Mouse (Mus musculus) liver, embryonic 13.5 days (tissue): ENCODE measurements around the gene Abhd14b. TPM values are rescaled to one million over a fixed set of nuclear protein-coding genes. Genes with fewer than 3 reads are reported as not detected.

Experiments used
- ATAC-seq: fragments of 200-750 bp; cut with Nextera tagmentation; 2 replicates; pipeline ENCODE4 v1.8.0; 2017; ENCODE audit warnings: low read depth, mild to moderate bottlenecking, moderate number of reproducible peaks, moderate library complexity
- DNase-seq: peaks from one replicate; pipeline ENCODE4 v3.0.0; 2022
- H3K27ac ChIP-seq: fragments of 300-500 bp; sonication (generic); 2 replicates; pipeline ENCODE4 v1.5.1; 2015; ENCODE audit warnings: moderate library complexity, mild to moderate bottlenecking, inconsistent platforms
- H3K27me3 ChIP-seq: fragments of 300-500 bp; sonication (generic); 2 replicates; pipeline ENCODE4 v1.6.1; 2015; ENCODE audit warnings: mild to moderate bottlenecking, inconsistent platforms
- H3K36me3 ChIP-seq: fragments of 300-500 bp; sonication (generic); 2 replicates; pipeline ENCODE4 v1.6.1; 2015; ENCODE audit warnings: mild to moderate bottlenecking, inconsistent platforms
- H3K4me1 ChIP-seq: fragments of 300-500 bp; sonication (generic); replicated peaks from 2 replicates; pipeline ENCODE4 v1.6.1; 2015; ENCODE audit warnings: inconsistent platforms
- H3K4me2 ChIP-seq: fragments of 300-500 bp; sonication (generic); 2 replicates; pipeline ENCODE4 v1.6.1; 2015; ENCODE audit warnings: inconsistent platforms, mild to moderate bottlenecking, moderate library complexity
- H3K4me3 ChIP-seq: fragments of 300-500 bp; sonication (generic); replicated peaks from 2 replicates; pipeline ENCODE4 v1.5.1; 2015; ENCODE audit warnings: mild to moderate bottlenecking, inconsistent platforms
- H3K9ac ChIP-seq: fragments of 300-500 bp; sonication (generic); 2 replicates; pipeline ENCODE4 v1.6.1; 2015; ENCODE audit warnings: mild to moderate bottlenecking, inconsistent platforms
- H3K9me3 ChIP-seq: fragments of 300-500 bp; sonication (generic); replicated peaks from 2 replicates; pipeline ENCODE4 v1.6.1; 2016; ENCODE audit warnings: inconsistent platforms
- WGBS: fragments of 180-500 bp; shearing (Covaris S2); methylation state at CpG from one replicate; pipeline ENCODE4 v1.1.7; 2015; ENCODE audit not compliant: insufficient replicate concordance; 5-methylcytosine and 5-hydroxymethylcytosine counted together
- polyA plus RNA-seq: library from polyadenylated mRNA; unstranded; fragments of >200 nt; fragmentation: Nextera tagmentation; extraction: Ambion mirVana; gene quantifications from 2 replicates; pipeline ENCODE4 v1.2.1, GENCODE M21; 2015

The Abhd14b gene
- polyA plus RNA-seq, 1 experiment from 2014 or later = 16.7 TPM

GRCm38 (mm10) chr9:106501846-106502245, 54.6 kb downstream of the Abhd14b start:
- ATAC-seq = no peak
- no peaks in the 10 kb centered on the region for H3K36me3 ChIP-seq
- H3K9ac ChIP-seq = no peak overlapping the region
- H3K4me1 ChIP-seq = no peaks in the 10 kb centered on the region
- WGBS = 78% methylated on average over 22 of the region's 22 CpGs
- no peak for DNase-seq
- H3K4me2 ChIP-seq = no peak overlapping the region
- no peaks in the 10 kb centered on the region for H3K27me3 ChIP-seq
- no peaks in the 10 kb centered on the region for H3K9me3 ChIP-seq
- H3K4me3 ChIP-seq = no peak overlapping the region
- H3K27ac ChIP-seq = no peak overlapping the region

Other genes with a start within 250 kb of the Abhd14b start
- gene Ppm1m, start 247.7 kb upstream of the Abhd14b start, polyA plus RNA-seq = 10.0 and 12.1 TPM in 2 replicates
- gene Twf2, start 244.4 kb upstream of the Abhd14b start, polyA plus RNA-seq = 25.6 and 26.3 TPM in 2 replicates
- gene Tlr9, start 224.9 kb upstream of the Abhd14b start, polyA plus RNA-seq = 0.07 TPM in 1 of 2 replicates, not detected in the other
- 37.7 and 43.7 TPM in 2 replicates for gene Alas1, start 198.8 kb upstream of the Abhd14b start, polyA plus RNA-seq
- 27.4 and 27.8 TPM in 2 replicates for gene Poc1a, start 166.4 kb upstream of the Abhd14b start, polyA plus RNA-seq
- 3.8 and 4.1 TPM in 2 replicates for gene Dusp7, start 78.8 kb upstream of the Abhd14b start, polyA plus RNA-seq
- gene Rpl29, start 18.0 kb upstream of the Abhd14b start, polyA plus RNA-seq = 772 and 835 TPM in 2 replicates
- 31.2 and 32.2 TPM in 2 replicates for gene Acy1, start 9.1 kb upstream of the Abhd14b start, polyA plus RNA-seq
- 24.4 and 26.3 TPM in 2 replicates for gene Abhd14a, start 219 bp downstream of the Abhd14b start, polyA plus RNA-seq
- 12.7 and 13.2 TPM in 2 replicates for gene Pcbp4, start 5.8 kb downstream of the Abhd14b start, polyA plus RNA-seq
- 0.09 TPM in 1 of 2 replicates, not detected in the other for gene Gpr62, start 18.5 kb downstream of the Abhd14b start, polyA plus RNA-seq
- gene Rrp9, start 28.5 kb downstream of the Abhd14b start, polyA plus RNA-seq = 44.2 and 47.6 TPM in 2 replicates
- 0.71 and 0.75 TPM in 2 replicates for gene Parp3, start 29.5 kb downstream of the Abhd14b start, polyA plus RNA-seq
- gene Iqcf1, start 52.5 kb downstream of the Abhd14b start, polyA plus RNA-seq = not detected in 2 replicates
- not detected in 2 replicates for gene Iqcf5, start 67.1 kb downstream of the Abhd14b start, polyA plus RNA-seq
- not detected in 2 replicates for gene Iqcf3, start 114.2 kb downstream of the Abhd14b start, polyA plus RNA-seq
- gene Iqcf4, start 123.5 kb downstream of the Abhd14b start, polyA plus RNA-seq = not detected in 2 replicates
- not detected in 2 replicates for gene Iqcf6, start 179.1 kb downstream of the Abhd14b start, polyA plus RNA-seq
- not detected in 2 replicates for gene Grm2, start 208.6 kb downstream of the Abhd14b start, polyA plus RNA-seq
- gene Tex264, start 238.5 kb downstream of the Abhd14b start, polyA plus RNA-seq = 14.1 and 16.3 TPM in 2 replicates